Mouse (Mus musculus) intestine, embryonic 16.5 days (tissue): Measurements from ENCODE around the gene Zfp882. TPM values are rescaled to one million over a fixed set of nuclear protein-coding genes. Genes with fewer than 3 reads are reported as not detected.
"Not testable (repeated sequence)": the region's sequence is repeated elsewhere in the genome, so short reads cannot be mapped to it uniquely, and the experiment has no call there.

Experiments used
- ATAC-seq: fragments of 200-750 bp; cut with Nextera tagmentation; 2 replicates; pipeline ENCODE4 v1.8.0; 2017; ENCODE audit warnings: moderate TSS enrichment, moderate library complexity
- H3K27ac ChIP-seq: fragments of 300-500 bp; sonication (generic); 2 replicates; pipeline ENCODE4 v1.5.1; 2014; ENCODE audit warnings: mild to moderate bottlenecking, low read length
- H3K27me3 ChIP-seq: fragments of 300-500 bp; sonication (generic); replicated peaks from 2 replicates; pipeline ENCODE4 v1.6.1; 2014; ENCODE audit warnings: low read length, control low read depth, mixed read lengths; ENCODE audit not compliant: control insufficient read depth, insufficient read depth
- H3K36me3 ChIP-seq: fragments of 300-500 bp; sonication (generic); 2 replicates; pipeline ENCODE4 v1.6.1; 2014; ENCODE audit warnings: low read length, control low read depth; ENCODE audit not compliant: control insufficient read depth, insufficient read depth
- H3K4me1 ChIP-seq: fragments of 300-500 bp; sonication (generic); 2 replicates; pipeline ENCODE4 v1.6.1; 2014; ENCODE audit warnings: low read length, control low read depth, mixed read lengths; ENCODE audit not compliant: control insufficient read depth, insufficient read depth
- H3K4me2 ChIP-seq: fragments of 300-500 bp; sonication (generic); 2 replicates; pipeline ENCODE4 v1.6.1; 2014; ENCODE audit warnings: low read depth, low read length, control low read depth
- H3K4me3 ChIP-seq: fragments of 300-500 bp; sonication (generic); 2 replicates; pipeline ENCODE4 v1.5.1; 2014; ENCODE audit warnings: mild to moderate bottlenecking, low read length
- H3K9ac ChIP-seq: fragments of 300-500 bp; sonication (generic); 2 replicates; pipeline ENCODE4 v1.6.1; 2014; ENCODE audit warnings: low read depth, low read length
- H3K9me3 ChIP-seq: fragments of 300-500 bp; sonication (generic); 2 replicates; pipeline ENCODE4 v1.6.1; 2016; ENCODE audit warnings: low read length, control low read depth; ENCODE audit not compliant: control insufficient read depth
- WGBS: fragments of 180-500 bp; shearing (Covaris S2); extraction: QIAGEN DNeasy Blood & Tissue Kit; methylation state at CpG from one replicate; pipeline ENCODE4 v1.1.7; 2014; 5-methylcytosine and 5-hydroxymethylcytosine counted together
- polyA plus RNA-seq: library from polyadenylated mRNA; unstranded; fragments of >200 nt; fragmentation: Nextera tagmentation; extraction: Ambion mirVana; gene quantifications from 2 replicates; pipeline ENCODE4 v1.2.1, GENCODE M21; 2015

The Zfp882 gene
- 3.0 and 3.8 TPM in 2 replicates for polyA plus RNA-seq

- Histone ChIP-seq H3K27me3 (no peaks in the 10 kb centered on the region), H3K9me3 (no peaks in the 10 kb centered on the region), H3K4me2 (peak within 1 kb of the TSS; percentile 51), H3K4me3 (peak within 1 kb of the TSS; percentile 71), H3K36me3 (no peaks in the 10 kb centered on the region), H3K9ac (peak within 1 kb of the TSS; percentile 96), H3K27ac (peak within 1 kb of the TSS; percentile 96), H3K4me1 (no peaks in the 10 kb centered on the region)
- peak; percentile 98 for ATAC-seq
- 6% methylated on average over 47 of the region's 47 CpGs for WGBS
Measured at GRCm38 (mm10) chr8:71908309-71909261, at the start of gene Zfp882, which contains the start of gene Zfp617. TSS of gene Zfp882 (plus strand) at chr8:71908608. TSS of gene Zfp617 (plus strand) at chr8:71908635.

- H3K36me3 ChIP-seq, H3K4me1 ChIP-seq, ATAC-seq, H3K4me3 ChIP-seq, H3K27ac ChIP-seq, H3K9me3 ChIP-seq, H3K4me2 ChIP-seq, H3K27me3 ChIP-seq, H3K9ac ChIP-seq: not testable (repeated sequence)
- WGBS, result 69% methylated on average over 1 of the region's 1 CpGs
Measured at GRCm38 (mm10) chr8:71861551-71861950, 46.9 kb upstream of the Zfp882 start.

GRCm38 (mm10) chr8:71862038-71862437 lies 46.4 kb upstream of the Zfp882 start:
- H3K4me2 ChIP-seq, H3K4me1 ChIP-seq, H3K36me3 ChIP-seq, H3K4me3 ChIP-seq, H3K9ac ChIP-seq, H3K27ac ChIP-seq, H3K27me3 ChIP-seq, H3K9me3 ChIP-seq, ATAC-seq: not testable (repeated sequence)

- peak; percentile 98 for ATAC-seq
- Histone ChIP-seq H3K9ac (peak within 1 kb of the TSS; percentile 96), H3K36me3 (peaks cover 7% of the 10 kb centered on the region; the same call in 1 of the 2 replicates), H3K27me3 (no peaks in the 10 kb centered on the region), H3K9me3 (peaks cover 5% of the 10 kb centered on the region), H3K27ac (peak within 1 kb of the TSS; percentile 88), H3K4me1 (no peaks in the 10 kb centered on the region), H3K4me2 (peak within 1 kb of the TSS; percentile 79), H3K4me3 (peak within 1 kb of the TSS; percentile 82)
- WGBS, result 6% methylated on average over 45 of the region's 45 CpGs
Measured at GRCm38 (mm10) chr8:71881618-71882274, 26.7 kb upstream of the Zfp882 start, which contains the start of gene Zfp709. TSS of gene Zfp709 (plus strand) at chr8:71882019.

GRCm38 (mm10) chr8:71900666-71901065 lies 7.7 kb upstream of the Zfp882 start:
- WGBS, result 56% methylated on average over 11 of the region's 11 CpGs
- H3K36me3 ChIP-seq, H3K4me1 ChIP-seq, H3K4me3 ChIP-seq, H3K4me2 ChIP-seq, H3K9ac ChIP-seq, ATAC-seq, H3K27ac ChIP-seq, H3K27me3 ChIP-seq, H3K9me3 ChIP-seq: not testable (repeated sequence)

- not testable (repeated sequence) for H3K4me1 ChIP-seq, H3K36me3 ChIP-seq, H3K4me2 ChIP-seq, H3K27ac ChIP-seq, H3K27me3 ChIP-seq, H3K4me3 ChIP-seq, H3K9me3 ChIP-seq, ATAC-seq, H3K9ac ChIP-seq
- 58% methylated on average over 1 of the region's 1 CpGs for WGBS
Measured at GRCm38 (mm10) chr8:71903084-71903483, 5.3 kb upstream of the Zfp882 start.

GRCm38 (mm10) chr8:71906809-71907208 lies 1.6 kb upstream of the Zfp882 start:
- H3K27me3 ChIP-seq, result no peaks in the 10 kb centered on the region
- H3K4me3 ChIP-seq, result no peak overlapping the region
- no peaks in the 10 kb centered on the region for H3K4me1 ChIP-seq
- WGBS, result 90% methylated on average over 1 of the region's 1 CpGs
- no peak overlapping the region for H3K4me2 ChIP-seq
- H3K9ac ChIP-seq, result no peak overlapping the region
- no peak overlapping the region for H3K27ac ChIP-seq
- no peaks in the 10 kb centered on the region for H3K36me3 ChIP-seq
- H3K9me3 ChIP-seq, result no peaks in the 10 kb centered on the region
- no peak for ATAC-seq

- no peaks in the 10 kb centered on the region for H3K9me3 ChIP-seq
- 0 out of 2 replicates have a peak overlapping the region, but pooled peaks have one; percentile 96 for H3K27ac ChIP-seq
- WGBS, result 97% methylated on average over 5 of the region's 5 CpGs
- no peaks in the 10 kb centered on the region for H3K36me3 ChIP-seq
- no peak overlapping the region for H3K9ac ChIP-seq
- peak overlapping the region; percentile 71 for H3K4me3 ChIP-seq
- no peaks in the 10 kb centered on the region for H3K4me1 ChIP-seq
- H3K4me2 ChIP-seq, result peak overlapping the region; percentile 51
- no peak for ATAC-seq
- H3K27me3 ChIP-seq, result no peaks in the 10 kb centered on the region
Measured at GRCm38 (mm10) chr8:71907798-71908257, 580 bp upstream of the Zfp882 start.

- H3K4me1 ChIP-seq, result no peaks in the 10 kb centered on the region
- no peak overlapping the region for H3K9ac ChIP-seq
- WGBS, result 88% methylated on average over 2 of the region's 2 CpGs
Measured at GRCm38 (mm10) chr8:71912286-71912685, 3.9 kb downstream of the Zfp882 start.

More at GRCm38 (mm10) chr8:71912286-71912685, 3.9 kb downstream of the Zfp882 start:
- Histone ChIP-seq H3K4me3 (no peak overlapping the region), H3K27me3 (no peaks in the 10 kb centered on the region), H3K9me3 (no peaks in the 10 kb centered on the region), H3K27ac (no peak overlapping the region), H3K4me2 (no peak overlapping the region), H3K36me3 (peaks cover 3% of the 10 kb centered on the region; the same call in 1 of the 2 replicates)
- no peak for ATAC-seq
